Mouse (Mus musculus) megakaryocyte, embryonic 14.5 days (primary cell): ENCODE results near the gene Prlh.

ENCODE experiments used
- FLI1 ChIP-seq: IDR thresholded peaks from 2 replicates; pipeline ENCODE4 v1.6.1; 2012; ENCODE audit warnings: low read length, inconsistent platforms, mixed read lengths
- GATA1 ChIP-seq: IDR thresholded peaks from 3 replicates; pipeline ENCODE4 v1.6.1; 2012; ENCODE audit warnings: mixed read lengths, low read length, inconsistent platforms, borderline replicate concordance

DNA sequence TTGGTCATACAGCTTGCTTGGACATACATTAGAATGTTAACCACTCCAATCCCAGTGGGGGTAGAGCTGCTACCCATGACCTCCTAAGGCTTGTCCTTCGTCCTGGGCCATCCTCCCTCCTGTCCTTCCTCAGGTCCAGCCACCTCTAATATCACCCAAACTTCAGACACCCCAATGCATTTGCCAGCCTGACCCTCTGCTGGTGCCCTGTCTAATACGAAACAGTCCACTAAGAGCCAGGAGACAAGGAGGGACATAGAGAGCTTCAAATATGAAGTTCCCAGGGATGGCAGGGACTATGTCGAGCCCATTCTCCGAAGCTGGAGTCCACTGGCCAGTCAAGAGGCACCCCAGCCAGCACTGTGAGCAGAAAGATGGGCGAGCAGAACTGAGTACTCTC lies 44.7 kb downstream of the Prlh start:
- no peak for TF ChIP-seq GATA1
- no peak for TF ChIP-seq FLI1
